Mouse (Mus musculus): ENCODE measurements around the gene Gm20388.

DNA sequence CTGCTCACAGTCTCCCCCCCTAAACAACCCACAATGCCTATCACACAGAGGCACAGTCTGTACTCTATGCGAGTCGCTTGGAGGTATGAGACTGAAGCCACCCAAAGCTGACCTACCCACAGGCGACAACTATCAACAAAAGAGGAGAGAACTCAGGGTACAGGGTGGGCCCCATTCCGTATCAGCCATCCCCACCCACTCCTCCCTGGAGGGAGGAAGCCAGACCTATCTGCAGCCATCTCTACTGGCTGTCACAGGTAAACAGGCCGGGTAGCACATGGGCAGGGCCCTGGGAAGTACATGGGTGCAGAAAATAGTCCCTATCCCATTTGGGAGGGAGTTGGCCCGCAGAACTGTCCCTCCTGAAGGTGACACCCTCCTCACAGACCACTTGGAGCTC is 2614.4 kb downstream of the Gm20388 start:
- TF ChIP-seq CTCF (IDR thresholded peaks at IDR 0.05; ENCODE audit: low read depth, low read length) (no peak), TAL1 (conservative IDR thresholded peaks at IDR 0.05; ENCODE audit: low read depth, low read length) (no peak), GATA2 (IDR thresholded peaks at IDR 0.05; ENCODE audit: borderline replicate concordance, low read depth, low read length) (no peak), GATA1 (IDR thresholded peaks at IDR 0.05; ENCODE audit: borderline replicate concordance, low read length) (no peak), POLR2AphosphoS5 (IDR thresholded peaks at IDR 0.05; ENCODE audit: insufficient replicate concordance, low read depth, low read length) (no peak)

All from G1E (cell line).